In the genomic region with DNA sequence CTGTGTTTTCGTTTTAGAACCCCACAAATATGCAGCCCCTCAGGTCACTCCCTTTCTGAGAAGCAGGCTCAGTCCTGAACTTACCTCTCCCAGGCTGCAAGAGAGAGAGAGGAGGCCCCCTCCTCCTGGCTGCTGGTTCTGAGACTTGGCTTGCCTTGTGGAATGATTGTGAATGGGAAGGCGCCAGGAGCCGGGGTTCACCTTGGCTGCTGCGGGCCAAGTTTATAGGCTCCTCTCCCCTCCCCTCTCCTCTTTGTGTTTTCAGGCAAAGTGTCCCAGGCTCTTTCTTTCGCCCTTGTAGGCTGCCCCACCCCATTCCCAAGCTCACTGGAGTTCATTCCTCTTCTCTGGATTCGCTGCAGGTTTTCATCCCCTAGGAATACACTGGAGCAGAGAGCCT, we compare ENCODE assay signal across 8 mouse cellular contexts. TPM values are rescaled to one million over a fixed set of nuclear protein-coding genes. Genes with fewer than 3 reads are reported as not detected.
A peak's percentile ranks its signal among the peaks of the same experiment; 100 is the strongest.
DNase-seq lines count a peak whose midpoint lies in the region; ATAC-seq lines count a peak whose summit lies in the region.

No protein-coding gene starts in this region.

- 2% methylated on average over 6 of the region's 6 CpGs for whole genome bisulfite sequencing in forebrain, embryonic 16.5 days
- WGBS in limb, embryonic 12.5 days = 0% methylated on average over 6 of the region's 6 CpGs
- 3% methylated on average over 6 of the region's 6 CpGs for WGBS in stomach, embryonic 14.5 days

- H3K27me3 ChIP-seq in forebrain, embryonic 16.5 days (replicated peaks; ENCODE audit: control insufficient read depth, insufficient read depth, low read length) = no peaks in the 10 kb centered on the region
- peaks cover 21% of the 10 kb centered on the region; the same call in 1 of the 2 replicates for H3K27me3 ChIP-seq in limb, embryonic 12.5 days
- H3K27me3 ChIP-seq in stomach, embryonic 14.5 days (ENCODE audit: control insufficient read depth, insufficient read depth, low read length) = no peaks in the 10 kb centered on the region

- DNase-seq in adrenal gland, adult 2 months = peak; percentile 26
- DNase-seq in adrenal gland, adult 8-10 months = no peak
- peak; percentile 13 to 21 for DNase-seq in B cell, adult 2 months
- no peak for DNase-seq in right cerebral cortex, postnatal 14 days

- peak overlapping the region; percentile 77 for H3K9ac ChIP-seq in forebrain, embryonic 16.5 days (replicated peaks; ENCODE audit: low read depth, low read length)
- peak overlapping the region; percentile 77 for H3K9ac ChIP-seq in limb, embryonic 12.5 days (replicated peaks)
- peak overlapping the region; percentile 55 for H3K9ac ChIP-seq in stomach, embryonic 14.5 days (replicated peaks; ENCODE audit: low read depth, low read length)

- ATAC-seq in forebrain, embryonic 16.5 days = no peak
- 0 out of 2 replicates have a peak, but pooled peaks have one; percentile 5 for ATAC-seq in limb, embryonic 12.5 days (ENCODE audit: insufficient number of reproducible peaks, insufficient read depth, low FRiP score, low TSS enrichment, low read depth)
- ATAC-seq in stomach, embryonic 14.5 days (ENCODE audit: insufficient number of reproducible peaks, insufficient read depth, low FRiP score, low read depth) = no peak
- no peak for ATAC-seq in frontal cortex, adult (ENCODE audit: low TSS enrichment)

- H3K4me2 ChIP-seq in forebrain, embryonic 16.5 days (ENCODE audit: low read length) = peak overlapping the region; percentile 100
- peak overlapping the region; percentile 92 for H3K4me2 ChIP-seq in limb, embryonic 12.5 days
- H3K4me2 ChIP-seq in stomach, embryonic 14.5 days (replicated peaks; ENCODE audit: low read depth, low read length) = peak overlapping the region; percentile 97

- peak overlapping the region; percentile 65 for H3K4me3 ChIP-seq in forebrain, embryonic 16.5 days (replicated peaks; ENCODE audit: low read length)
- peak overlapping the region; percentile 67 for H3K4me3 ChIP-seq in limb, embryonic 12.5 days (replicated peaks)
- peak overlapping the region; percentile 65 for H3K4me3 ChIP-seq in stomach, embryonic 14.5 days (ENCODE audit: low read depth, low read length)

- peaks cover 10% of the 10 kb centered on the region for H3K4me1 ChIP-seq in forebrain, embryonic 16.5 days (replicated peaks; ENCODE audit: control insufficient read depth, insufficient read depth, low read length)
- H3K4me1 ChIP-seq in limb, embryonic 12.5 days (replicated peaks) = peaks cover 28% of the 10 kb centered on the region
- peaks cover 8% of the 10 kb centered on the region; the same call in 1 of the 2 replicates for H3K4me1 ChIP-seq in stomach, embryonic 14.5 days (ENCODE audit: control insufficient read depth, insufficient read depth, low read length)

- H3K9me3 ChIP-seq in forebrain, embryonic 16.5 days (ENCODE audit: control insufficient read depth, low read length) = no peaks in the 10 kb centered on the region
- no peaks in the 10 kb centered on the region for H3K9me3 ChIP-seq in limb, embryonic 12.5 days
- no peaks in the 10 kb centered on the region for H3K9me3 ChIP-seq in stomach, embryonic 14.5 days (ENCODE audit: control insufficient read depth, low read depth, low read length)

- no peak overlapping the region for H3K27ac ChIP-seq in forebrain, embryonic 16.5 days (ENCODE audit: low read length)
- 0 out of 2 replicates have a peak overlapping the region, but pooled peaks have one; percentile 70 for H3K27ac ChIP-seq in limb, embryonic 12.5 days
- H3K27ac ChIP-seq in stomach, embryonic 14.5 days (ENCODE audit: low read length) = no peak overlapping the region; the same call in 1 of the 2 replicates

- H3K36me3 ChIP-seq in forebrain, embryonic 16.5 days (ENCODE audit: control insufficient read depth, insufficient read depth) = no peaks in the 10 kb centered on the region
- H3K36me3 ChIP-seq in limb, embryonic 12.5 days = peaks cover 9% of the 10 kb centered on the region; the same call in 1 of the 2 replicates
- H3K36me3 ChIP-seq in stomach, embryonic 14.5 days (ENCODE audit: control insufficient read depth, insufficient read depth, low read length) = no peaks in the 10 kb centered on the region

RNA-seq across cellular contexts. Expression of a gene that starts 0.8 kb away (rescaled TPM):
- total RNA-seq in adrenal gland, adult 2 months (2021) = 1 to 10 TPM; 1.4 to 3.6 TPM
- polyA plus RNA-seq in adrenal gland, adult 2 months (2012; rRNA removed) = 3.2 and 4.2 TPM in 2 replicates
- 1 to 10 TPM; 2.5 to 4.9 (median 3.6) TPM for total RNA-seq in adrenal gland, adult 8-10 months (2022)
- 3.7 and 4.1 TPM in 2 replicates for polyA plus RNA-seq in forebrain, embryonic 16.5 days (2015; fragmentation: Nextera tagmentation; extraction: Ambion mirVana)
- 9.9 and 11.3 TPM in 2 replicates for polyA plus RNA-seq in limb, embryonic 12.5 days (2016; fragmentation: Nextera tagmentation; extraction: Ambion mirVana)
- polyA plus RNA-seq in stomach, embryonic 14.5 days (2014; fragmentation: Nextera tagmentation; extraction: Ambion mirVana) = 5.1 and 5.6 TPM in 2 replicates

RNA-seq across cellular contexts. Expression of a gene that starts 34.7 kb away (rescaled TPM):
- 1 to 10 TPM; 1.8 to 5.1 TPM for total RNA-seq in adrenal gland, adult 2 months (2021)
- polyA plus RNA-seq in adrenal gland, adult 2 months (2012; rRNA removed) = 2.9 and 3.0 TPM in 2 replicates
- 1 to 10 TPM; 2.6 to 3.6 (median 2.7) TPM for total RNA-seq in adrenal gland, adult 8-10 months (2022)
- 3.9 and 4.3 TPM in 2 replicates for polyA plus RNA-seq in forebrain, embryonic 16.5 days (2015; fragmentation: Nextera tagmentation; extraction: Ambion mirVana)
- 10.6 and 10.8 TPM in 2 replicates for polyA plus RNA-seq in limb, embryonic 12.5 days (2016; fragmentation: Nextera tagmentation; extraction: Ambion mirVana)
- 3.5 and 4.4 TPM in 2 replicates for polyA plus RNA-seq in stomach, embryonic 14.5 days (2014; fragmentation: Nextera tagmentation; extraction: Ambion mirVana)

RNA-seq across cellular contexts. Expression of a gene that starts 40.6 kb away (rescaled TPM):
- total RNA-seq in adrenal gland, adult 2 months (2021) = 1 to 10 TPM; 1.7 to 2.7 TPM
- 0.13 and 0.54 TPM in 2 replicates for polyA plus RNA-seq in adrenal gland, adult 2 months (2012; rRNA removed)
- 1 to 10 TPM; 1.7 to 2.2 (median 1.9) TPM for total RNA-seq in adrenal gland, adult 8-10 months (2022)
- 0.44 and 1.2 TPM in 2 replicates for polyA plus RNA-seq in forebrain, embryonic 16.5 days (2015; fragmentation: Nextera tagmentation; extraction: Ambion mirVana)
- 5.0 and 5.2 TPM in 2 replicates for polyA plus RNA-seq in limb, embryonic 12.5 days (2016; fragmentation: Nextera tagmentation; extraction: Ambion mirVana)
- polyA plus RNA-seq in stomach, embryonic 14.5 days (2014; fragmentation: Nextera tagmentation; extraction: Ambion mirVana) = 19.7 and 19.8 TPM in 2 replicates

Comparison
In these comparisons a context has a peak if more than half of its experiments do, and no peak if none do; other contexts are left out.
1. DNase-seq: peak in adrenal gland, adult 2 months (single experiment) and B cell, adult 2 months (2 of 2); none in adrenal gland, adult 8-10 months (single experiment) and right cerebral cortex, postnatal 14 days (single experiment).
2. Peak in every context shown above with its lines, with median percentiles within 50 percentile points of each other: H3K4me2 ChIP-seq, H3K4me3 ChIP-seq and H3K9ac ChIP-seq.